Mouse (Mus musculus): ENCODE results near the gene 0610009B22Rik.

DNA sequence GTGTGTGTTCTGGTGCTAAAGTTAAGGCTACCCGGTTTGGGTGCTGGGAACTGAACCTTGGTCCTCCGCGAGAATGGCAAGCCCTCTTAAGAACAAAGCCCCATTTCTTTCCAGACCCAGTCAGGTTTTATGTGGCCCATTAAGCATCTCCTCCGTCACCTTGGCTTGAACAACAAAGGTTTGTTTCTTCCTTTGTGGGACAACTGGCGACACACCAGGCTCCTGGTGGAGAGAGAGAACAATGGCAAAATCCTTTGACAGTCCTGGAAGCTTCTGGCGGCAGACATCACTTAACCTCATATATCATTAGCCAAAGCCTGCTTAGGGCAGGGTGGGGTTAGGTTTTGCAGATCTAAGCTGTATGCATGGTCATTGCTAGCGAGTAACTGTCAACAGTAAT is 26.0 kb downstream of the 0610009B22Rik start:
- TF ChIP-seq CTCF (conservative IDR thresholded peaks at IDR 0.05; ENCODE audit: insufficient read depth, insufficient read length, low read depth, low read length) (no peak), POLR2A (IDR thresholded peaks at IDR 0.05; ENCODE audit: low read depth, low read length) (no peak)
